Comparison of ENCODE assay signal across 9 mouse cellular contexts in the genomic region with DNA sequence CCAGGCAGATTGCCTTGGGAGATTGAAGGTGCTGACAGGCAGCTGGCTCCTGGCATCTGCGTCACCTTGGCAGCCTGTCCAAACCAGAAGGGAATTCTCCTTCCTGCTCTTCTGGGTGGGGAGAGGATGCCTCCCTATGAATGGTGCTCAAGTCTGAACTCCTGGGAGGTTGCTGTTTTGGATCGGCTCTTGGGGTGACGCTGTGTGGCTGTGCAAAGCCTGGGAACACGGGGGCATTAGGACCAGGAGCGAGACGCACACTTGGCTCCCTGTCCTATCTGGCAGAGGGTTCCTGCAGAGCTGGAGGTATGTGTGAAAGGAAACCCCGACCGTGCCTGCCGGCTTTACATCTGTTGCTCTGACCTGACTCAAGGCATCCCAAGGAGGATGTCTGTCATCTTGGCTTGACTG. TPM values are rescaled to one million over a fixed set of nuclear protein-coding genes. Genes with fewer than 3 reads are reported as not detected.
DNase-seq lines count a peak whose midpoint lies in the region; ATAC-seq and TF ChIP-seq lines count a peak whose summit lies in the region.
"Had no signal": no experiment of that assay in that cellular context is flagged by ENCODE, and none has a peak within 500 bp of the region (broad histone marks: within the 10 kb centered on the region; RNA-seq: fewer than 3 reads in every experiment).

Gene Galnt15, plus strand, starts transcription at position 309 of the 411 bp plus-strand sequence.

- H3K9me3 ChIP-seq in kidney, embryonic 14.5 days (ENCODE audit: control insufficient read depth, low read length), result no peaks in the 10 kb centered on the region
- no peaks in the 10 kb centered on the region for H3K9me3 ChIP-seq in midbrain, postnatal 0 days (ENCODE audit: low read length)
- H3K9me3 ChIP-seq: liver, embryonic 15.5 days had no signal

- no peaks in the 10 kb centered on the region for H3K36me3 ChIP-seq in kidney, embryonic 14.5 days (ENCODE audit: control insufficient read depth, insufficient read depth, low read length)
- H3K36me3 ChIP-seq in midbrain, postnatal 0 days (ENCODE audit: insufficient read depth, low read length), result no peaks in the 10 kb centered on the region
- H3K36me3 ChIP-seq: liver, embryonic 15.5 days had no signal

- DNase-seq in right cerebral cortex, postnatal 4 days, result peak; percentile 20
- no peak for DNase-seq in right cerebral cortex, postnatal 10 days (ENCODE audit: low spot score in 2 of 2)
- DNase-seq in heart, adult 18-20 months, result peak; percentile 82 to 90
- DNase-seq in midbrain, postnatal 0 days (ENCODE audit: low spot score), result peak; percentile 80
- DNase-seq in testis, postnatal 14 days (ENCODE audit: low spot score), result no peak

- H3K27ac ChIP-seq in cortical plate, adult 2 months (ENCODE audit: insufficient read depth, low read length), result no peak within 1 kb of the TSS
- no peak within 1 kb of the TSS for H3K27ac ChIP-seq in kidney, embryonic 14.5 days (ENCODE audit: low read depth, low read length)
- no peak within 1 kb of the TSS for H3K27ac ChIP-seq in midbrain, postnatal 0 days (ENCODE audit: low read depth, low read length)
- H3K27ac ChIP-seq: liver, embryonic 15.5 days had no signal

- peak within 1 kb of the TSS; percentile 20 for H3K4me3 ChIP-seq in cortical plate, adult 2 months (ENCODE audit: insufficient read depth, low read length)
- H3K4me3 ChIP-seq in kidney, embryonic 14.5 days (ENCODE audit: low read length), result no peak within 1 kb of the TSS
- H3K4me3 ChIP-seq in midbrain, postnatal 0 days (ENCODE audit: low read depth, low read length), result no peak within 1 kb of the TSS
- H3K4me3 ChIP-seq: liver, embryonic 15.5 days had no signal

- H3K4me1 ChIP-seq in cortical plate, adult 2 months (ENCODE audit: control insufficient read depth, insufficient read depth, low read length), result peaks cover 2% of the 10 kb centered on the region; the same call in 1 of the 2 replicates
- peaks cover 9% of the 10 kb centered on the region; the same call in 1 of the 2 replicates for H3K4me1 ChIP-seq in kidney, embryonic 14.5 days (ENCODE audit: control insufficient read depth, insufficient read depth, low read length)
- H3K4me1 ChIP-seq in midbrain, postnatal 0 days (ENCODE audit: insufficient read depth, low read length), result no peaks in the 10 kb centered on the region; the same call in 1 of the 2 replicates
- H3K4me1 ChIP-seq: liver, embryonic 15.5 days had no signal

- H3K27me3 ChIP-seq in kidney, embryonic 14.5 days (ENCODE audit: control insufficient read depth, insufficient read depth, low read length), result no peaks in the 10 kb centered on the region; the same call in 1 of the 2 replicates
- no peaks in the 10 kb centered on the region for H3K27me3 ChIP-seq in midbrain, postnatal 0 days (ENCODE audit: insufficient read depth, low read length)

- H3K9ac ChIP-seq in kidney, embryonic 14.5 days (ENCODE audit: low read depth, low read length), result no peak within 1 kb of the TSS
- H3K9ac ChIP-seq in midbrain, postnatal 0 days (replicated peaks; ENCODE audit: low read length, poor library complexity, severe bottlenecking), result no peak within 1 kb of the TSS; the same call in 1 of the 2 replicates
- H3K9ac ChIP-seq: liver, embryonic 15.5 days had no signal

- TF ChIP-seq CTCF in cortical plate, adult 2 months (IDR thresholded peaks at IDR 0.05; ENCODE audit: extremely low read depth, insufficient read depth, low read length), result no peak
- no peak for TF ChIP-seq CTCF in midbrain, postnatal 0 days (IDR thresholded peaks at IDR 0.05)

- WGBS in kidney, embryonic 14.5 days, result 15% methylated on average over 9 of the region's 9 CpGs
- WGBS in midbrain, postnatal 0 days, result 14% methylated on average over 9 of the region's 9 CpGs

- TF ChIP-seq POLR2A in cortical plate, adult 2 months (IDR thresholded peaks at IDR 0.05; ENCODE audit: extremely low read depth, insufficient read depth, low read length), result no peak

- no peak for ATAC-seq in kidney, embryonic 14.5 days (ENCODE audit: low FRiP score, low TSS enrichment)
- peak; percentile 38; the same call in 1 of the 2 replicates for ATAC-seq in midbrain, postnatal 0 days (ENCODE audit: low FRiP score)
- ATAC-seq in erythroid progenitor cell, adult 5-6 weeks (replicated peaks; ENCODE audit: low FRiP score, poor library complexity, severe bottlenecking), result no peak

- peak within 1 kb of the TSS; percentile 26 for H3K4me2 ChIP-seq in kidney, embryonic 14.5 days (replicated peaks; ENCODE audit: low read depth, low read length)
- peak within 1 kb of the TSS; percentile 20 for H3K4me2 ChIP-seq in midbrain, postnatal 0 days (ENCODE audit: low read depth, low read length, poor library complexity, severe bottlenecking)
- H3K4me2 ChIP-seq: liver, embryonic 15.5 days had no signal

RNA-seq across cellular contexts. Expression of gene Galnt15, which starts in this region (rescaled TPM):
- 1.3 and 2.1 TPM in 2 replicates for polyA plus RNA-seq in cortical plate, adult 2 months (2012; rRNA removed)
- total RNA-seq in heart, adult 18-20 months (2021), result 10 to 100 TPM; 13.5 to 14.5 TPM
- polyA plus RNA-seq in kidney, embryonic 14.5 days (2014; fragmentation: Nextera tagmentation; extraction: Ambion mirVana), result 0.34 and 0.56 TPM in 2 replicates
- total RNA-seq in midbrain, postnatal 0 days (2014; rRNA removed), result 1.9 TPM in 2 replicates
- 0.59 and 0.77 TPM in 2 replicates for polyA plus RNA-seq in midbrain, postnatal 0 days (2015; fragmentation: Nextera tagmentation; extraction: Ambion mirVana)
- not detected in 2 replicates for total RNA-seq in erythroid progenitor cell, adult 5-6 weeks (2015; ENCODE audit: low replicate concordance)
- 0.13 TPM in 1 of 2 replicates, not detected in the other for total RNA-seq in erythroid progenitor cell, adult 5-6 weeks (2017; ENCODE audit: low replicate concordance)
- polyA plus RNA-seq: liver, embryonic 15.5 days had no signal

Comparison
In these comparisons a context has a peak if more than half of its experiments do, and no peak if none do; other contexts are left out.
1. DNase-seq: peak in right cerebral cortex, postnatal 4 days (single experiment), heart, adult 18-20 months (2 of 2) and midbrain, postnatal 0 days (single experiment); none in right cerebral cortex, postnatal 10 days (0 of 2) and testis, postnatal 14 days (single experiment).